Mouse (Mus musculus) myocyte (in vitro differentiated cells): ENCODE data around the gene Gmeb2. TPM values are rescaled to one million over a fixed set of nuclear protein-coding genes. Genes with fewer than 3 reads are reported as not detected.

Experiments
- H3K27me3 ChIP-seq: one replicate; pipeline ENCODE4 v1.6.1; 2011; ENCODE audit not compliant: control insufficient read depth, insufficient read depth, insufficient read length
- H3K36me3 ChIP-seq: one replicate; pipeline ENCODE4 v1.6.1; 2011; ENCODE audit not compliant: control insufficient read depth, insufficient read depth
- H3K4me2 ChIP-seq: one replicate; pipeline ENCODE4 v1.6.1; 2011; ENCODE audit warnings: low read depth, control low read depth
- H3K4me3 ChIP-seq: one replicate; pipeline ENCODE4 v1.5.1; 2011; ENCODE audit warnings: mild to moderate bottlenecking, control low read depth, moderate library complexity
- H3K79me2 ChIP-seq: one replicate; pipeline ENCODE4 v1.6.1; 2011; ENCODE audit not compliant: control insufficient read depth, insufficient read depth
- H3ac ChIP-seq: one replicate; pipeline ENCODE4 v1.6.1; 2011; ENCODE audit not compliant: control insufficient read depth, insufficient read length
- CEBPB ChIP-seq: IDR thresholded peaks from 2 replicates; pipeline ENCODE4 v1.6.1; 2011; ENCODE audit warnings: mild to moderate bottlenecking, moderate library complexity; ENCODE audit not compliant: poor library complexity, insufficient read depth, severe bottlenecking
- E2F4 ChIP-seq: IDR thresholded peaks from one replicate; pipeline ENCODE4 v1.6.1; 2011; ENCODE audit warnings: mild to moderate bottlenecking, control low read depth, moderate library complexity; ENCODE audit not compliant: insufficient read depth
- MAX ChIP-seq: IDR thresholded peaks from one replicate; pipeline ENCODE4 v1.6.1; 2011; ENCODE audit warnings: low read depth, mild to moderate bottlenecking, control low read depth
- MYOD1 ChIP-seq, 3 experiments: IDR thresholded peaks; one replicate each; pipeline ENCODE4 v1.6.1; 2011; ENCODE audit warnings: control low read depth in 2 of 3, low read depth in 2 of 3, mild to moderate bottlenecking in 2 of 3, moderate library complexity in 1 of 3; ENCODE audit not compliant: insufficient read length in 2 of 3, control insufficient read depth in 1 of 3
- MYOG ChIP-seq, 3 experiments: IDR thresholded peaks; one replicate each; pipeline ENCODE4 v1.6.1; 2011; ENCODE audit warnings: control low read depth in 2 of 3, low read depth in 2 of 3, mild to moderate bottlenecking in 2 of 3; ENCODE audit not compliant: insufficient read length in 2 of 3, control insufficient read depth in 1 of 3, insufficient read depth in 1 of 3
- POLR2A ChIP-seq: IDR thresholded peaks from one replicate; pipeline ENCODE4 v1.6.1; 2011; ENCODE audit warnings: low read depth, mild to moderate bottlenecking, control low read depth, moderate library complexity; ENCODE audit not compliant: insufficient read length
- POLR2AphosphoS2 ChIP-seq: IDR thresholded peaks from one replicate; pipeline ENCODE4 v1.6.1; 2011; ENCODE audit warnings: low read depth, control low read depth; ENCODE audit not compliant: insufficient read length
- REST ChIP-seq: IDR thresholded peaks from one replicate; pipeline ENCODE4 v1.6.1; 2011; ENCODE audit warnings: mild to moderate bottlenecking, control low read depth, moderate library complexity; ENCODE audit not compliant: insufficient read depth, insufficient read length
- SRF ChIP-seq: IDR thresholded peaks from one replicate; pipeline ENCODE4 v1.6.1; 2011; ENCODE audit warnings: low read depth; ENCODE audit not compliant: control insufficient read depth, insufficient read length
- TCF12 ChIP-seq: IDR thresholded peaks from one replicate; pipeline ENCODE4 v1.6.1; 2011; ENCODE audit warnings: mild to moderate bottlenecking, control low read depth; ENCODE audit not compliant: poor library complexity, insufficient read depth, severe bottlenecking
- TCF3 ChIP-seq: IDR thresholded peaks from one replicate; pipeline ENCODE4 v1.6.1; 2011; ENCODE audit warnings: low read depth, control low read depth; ENCODE audit not compliant: insufficient read length
- USF1 ChIP-seq: IDR thresholded peaks from one replicate; pipeline ENCODE4 v1.6.1; 2011; ENCODE audit warnings: low read depth, mild to moderate bottlenecking, control low read depth, moderate library complexity
- polyA plus RNA-seq: library from polyadenylated mRNA; unstranded; fragments of >200 nt; fragmentation: generic; extraction: Trizol; gene quantifications from one replicate; pipeline ENCODE4 v1.2.1, GENCODE M21; 2012; ENCODE audit warnings: missing spikeins

Gmeb2 gene
- polyA plus RNA-seq, 1 experiment = 11.0 TPM

- Histone ChIP-seq H3K27me3 (peaks cover 24% of the 10 kb centered on the region), H3K4me2 (no peak overlapping the region), H3ac (no peak overlapping the region), H3K4me3 (no peak overlapping the region), H3K36me3 (no peaks in the 10 kb centered on the region), H3K79me2 (no peaks in the 10 kb centered on the region)
- TF ChIP-seq REST (no peak), E2F4 (no peak), TCF12 (no peak), POLR2AphosphoS2 (no peak), CEBPB (no peak), USF1 (no peak), MYOG (IDR thresholded peaks at IDR 0.05; ENCODE audit: control insufficient read depth in 1 of 3, insufficient read depth in 1 of 3, insufficient read length in 2 of 3, low read depth in 2 of 3) (no peak), POLR2A (no peak), SRF (no peak), TCF3 (no peak), MYOD1 (IDR thresholded peaks at IDR 0.05; ENCODE audit: control insufficient read depth in 1 of 3, insufficient read length in 2 of 3, low read depth in 2 of 3) (no peak), MAX (no peak)
Observed at GRCm38 (mm10) chr2:181218881-181219485, 68.9 kb downstream of the Gmeb2 start.

GRCm38 (mm10) chr2:181216037-181216436 lies 71.8 kb downstream of the Gmeb2 start:
- no peaks in the 10 kb centered on the region for H3K79me2 ChIP-seq
- H3K36me3 ChIP-seq = no peaks in the 10 kb centered on the region
- no peak overlapping the region for H3K4me2 ChIP-seq
- H3K4me3 ChIP-seq = no peak overlapping the region
- H3ac ChIP-seq = no peak overlapping the region
- H3K27me3 ChIP-seq = peaks cover 42% of the 10 kb centered on the region
- no peak for TF ChIP-seq MYOG (IDR thresholded peaks at IDR 0.05; ENCODE audit: control insufficient read depth in 1 of 3, insufficient read depth in 1 of 3, insufficient read length in 2 of 3, low read depth in 2 of 3)
- TF ChIP-seq MYOD1 (IDR thresholded peaks at IDR 0.05; ENCODE audit: control insufficient read depth in 1 of 3, insufficient read length in 2 of 3, low read depth in 2 of 3) = no peak
- TF ChIP-seq POLR2A = no peak
- TF ChIP-seq TCF3 = no peak
- TF ChIP-seq SRF = no peak
- no peak for TF ChIP-seq USF1
- no peak for TF ChIP-seq REST
- TF ChIP-seq E2F4 = no peak
- no peak for TF ChIP-seq POLR2AphosphoS2
- TF ChIP-seq MAX = no peak
- no peak for TF ChIP-seq TCF12
- no peak for TF ChIP-seq CEBPB

GRCm38 (mm10) chr2:181213021-181213445 lies 74.8 kb downstream of the Gmeb2 start, which contains the start of gene Srms:
TSS of gene Srms (minus strand) at chr2:181213185.
- H3K79me2 ChIP-seq = no peaks in the 10 kb centered on the region
- no peak within 1 kb of the TSS for H3K4me2 ChIP-seq
- H3K36me3 ChIP-seq = no peaks in the 10 kb centered on the region
- no peak within 1 kb of the TSS for H3K4me3 ChIP-seq
- H3K27me3 ChIP-seq = peaks cover 62% of the 10 kb centered on the region
- no peak within 1 kb of the TSS for H3ac ChIP-seq
- TF ChIP-seq CEBPB (no peak), TCF3 (no peak), TCF12 (no peak), MAX (no peak), POLR2AphosphoS2 (no peak), MYOD1 (IDR thresholded peaks at IDR 0.05; ENCODE audit: control insufficient read depth in 1 of 3, insufficient read length in 2 of 3, low read depth in 2 of 3) (no peak), SRF (no peak), USF1 (no peak), REST (no peak), MYOG (IDR thresholded peaks at IDR 0.05; ENCODE audit: control insufficient read depth in 1 of 3, insufficient read depth in 1 of 3, insufficient read length in 2 of 3, low read depth in 2 of 3) (no peak), POLR2A (no peak)

DNA sequence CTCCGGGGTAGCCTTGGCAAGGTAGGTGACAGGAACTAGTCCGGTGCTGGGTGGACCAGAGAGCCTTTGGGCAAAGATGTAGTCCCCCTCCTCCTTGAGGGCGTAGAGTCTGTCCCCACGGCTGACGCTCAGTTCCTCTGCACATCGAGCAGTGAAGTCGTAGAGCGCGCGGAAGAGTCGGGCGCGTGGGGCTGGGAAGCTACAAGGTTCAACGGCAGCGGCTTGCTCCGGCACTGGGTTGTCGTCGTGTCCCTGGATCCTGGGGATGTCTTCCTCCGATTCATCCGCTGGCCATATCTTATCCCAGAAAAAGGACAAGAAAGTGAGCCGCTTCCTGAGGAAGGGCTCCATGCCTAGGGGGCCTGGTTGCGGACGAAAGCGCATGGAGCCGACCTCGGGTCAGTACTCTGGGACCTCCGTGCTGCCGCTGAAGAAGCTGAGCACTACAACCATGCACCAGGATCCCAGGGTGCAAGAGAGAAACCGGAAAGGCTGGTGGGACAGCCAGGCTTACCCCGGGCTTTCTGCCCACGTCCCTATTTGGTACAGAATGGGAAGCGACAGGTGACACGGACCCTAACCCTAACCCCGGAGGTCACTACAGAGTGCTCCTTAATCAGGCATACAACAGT lies 75.3 kb downstream of the Gmeb2 start:
- no peaks in the 10 kb centered on the region for H3K36me3 ChIP-seq
- no peaks in the 10 kb centered on the region for H3K79me2 ChIP-seq
- peaks cover 67% of the 10 kb centered on the region for H3K27me3 ChIP-seq
- H3ac ChIP-seq = no peak overlapping the region
- H3K4me3 ChIP-seq = no peak overlapping the region
- TF ChIP-seq SRF (no peak), USF1 (no peak), MYOG (IDR thresholded peaks at IDR 0.05; ENCODE audit: control insufficient read depth in 1 of 3, insufficient read depth in 1 of 3, insufficient read length in 2 of 3, low read depth in 2 of 3) (no peak), POLR2A (no peak), E2F4 (no peak), TCF12 (no peak), MAX (no peak), REST (no peak), CEBPB (no peak)
- H3K4me2 ChIP-seq = no peak overlapping the region

DNA sequence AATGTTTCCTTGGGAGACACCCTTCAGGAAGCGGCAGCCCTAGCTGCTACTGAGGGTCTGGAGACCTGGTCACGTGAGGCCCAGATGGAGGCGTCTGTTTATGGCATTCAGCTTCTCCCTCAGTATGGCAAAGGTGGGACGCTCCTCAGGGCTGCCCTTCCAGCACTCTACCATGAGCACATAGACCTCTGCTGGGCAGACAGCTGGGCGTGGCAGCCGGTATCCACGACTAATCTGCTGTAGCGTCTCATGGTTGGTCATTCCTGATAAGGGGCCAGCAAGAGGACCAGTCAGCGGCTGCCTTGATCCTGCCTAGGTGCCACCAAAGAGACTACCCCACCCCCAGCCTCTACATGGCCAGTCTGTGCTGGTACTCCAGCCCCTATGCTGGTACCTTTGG lies 81.7 kb downstream of the Gmeb2 start:
- Histone ChIP-seq H3K4me2 (no peak overlapping the region), H3K79me2 (no peaks in the 10 kb centered on the region), H3K4me3 (no peak overlapping the region), H3ac (no peak overlapping the region), H3K27me3 (peaks cover 63% of the 10 kb centered on the region), H3K36me3 (no peaks in the 10 kb centered on the region)
- TF ChIP-seq MYOD1 (IDR thresholded peaks at IDR 0.05; ENCODE audit: control insufficient read depth in 1 of 3, insufficient read length in 2 of 3, low read depth in 2 of 3) (no peak), POLR2A (no peak), POLR2AphosphoS2 (no peak), CEBPB (no peak)
